ENCODE assay signal across 22 mouse cellular contexts in the genomic region with DNA sequence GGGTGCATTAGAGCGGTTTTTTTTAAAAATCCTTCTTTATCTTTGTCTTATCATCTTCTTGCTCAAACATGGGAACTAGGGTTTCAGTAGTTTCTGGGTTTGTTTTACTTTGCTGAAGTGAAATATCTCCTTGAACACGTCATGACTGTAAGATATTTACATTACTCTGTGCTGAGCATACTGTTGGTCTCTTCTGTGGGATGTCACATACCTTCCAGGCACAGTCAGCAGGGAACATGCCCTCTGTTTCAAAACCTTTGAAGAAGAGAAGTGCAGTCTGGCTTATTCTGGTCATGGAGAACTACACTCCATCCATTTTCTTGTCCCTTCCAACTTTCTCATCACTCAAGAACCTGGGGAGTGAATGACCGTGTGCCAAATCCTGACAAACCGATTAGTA.
DNase-seq lines count a peak whose midpoint lies in the region; ATAC-seq and TF ChIP-seq lines count a peak whose summit lies in the region.
"Had no signal": no experiment of that assay in that cellular context is flagged by ENCODE, and none has a peak within 500 bp of the region (broad histone marks: within the 10 kb centered on the region; RNA-seq: fewer than 3 reads in every experiment).

No protein-coding gene starts in this region.

- no peaks in the 10 kb centered on the region for H3K36me3 ChIP-seq in midbrain, embryonic 11.5 days (ENCODE audit: control insufficient read depth, insufficient read depth, low read length)
- H3K36me3 ChIP-seq in midbrain, embryonic 14.5 days (ENCODE audit: control insufficient read depth, insufficient read depth, low read length): no peaks in the 10 kb centered on the region
- H3K36me3 ChIP-seq: embryonic facial prominence, embryonic 13.5 days; embryonic facial prominence, embryonic 15.5 days; forebrain, embryonic 15.5 days had no signal

- no peak overlapping the region for H3K4me3 ChIP-seq in midbrain, embryonic 11.5 days (ENCODE audit: low read depth, low read length)
- no peak overlapping the region for H3K4me3 ChIP-seq in midbrain, embryonic 14.5 days (replicated peaks; ENCODE audit: low read depth, low read length)
- H3K4me3 ChIP-seq in embryonic fibroblast, embryonic 13.5 days (ENCODE audit: insufficient read depth, low read length): no peak overlapping the region
- H3K4me3 ChIP-seq: embryonic facial prominence, embryonic 13.5 days; embryonic facial prominence, embryonic 15.5 days; forebrain, embryonic 13.5 days; forebrain, embryonic 15.5 days had no signal

- 89% methylated on average over 4 of the region's 4 CpGs for WGBS in midbrain, embryonic 11.5 days
- 91% methylated on average over 4 of the region's 4 CpGs for WGBS in midbrain, embryonic 14.5 days

- no peak for ATAC-seq in midbrain, embryonic 11.5 days (ENCODE audit: low FRiP score)
- ATAC-seq in midbrain, embryonic 14.5 days (ENCODE audit: low FRiP score, low TSS enrichment): no peak
- ATAC-seq: activated CD4-positive, CD25-positive, alpha-beta regulatory T cell, adult 4 months; forebrain, embryonic 13.5 days; forebrain, embryonic 15.5 days; forebrain, postnatal 0 days; Patski had no signal

- no peak for TF ChIP-seq POLR2A in embryonic fibroblast, embryonic 13.5 days (IDR thresholded peaks at IDR 0.05; ENCODE audit: low read depth, low read length)

- peak; percentile 72 for DNase-seq in midbrain, embryonic 11.5 days (ENCODE audit: low spot score, missing footprints)
- no peak for DNase-seq in midbrain, embryonic 14.5 days
- peak; percentile 64 for DNase-seq in 3T3-L1 (ENCODE audit: low read depth, low spot score)
- no peak for DNase-seq in ovary, postnatal 10 days (ENCODE audit: low spot score)
- DNase-seq in yolk sac, embryonic 10.5 days (ENCODE audit: low spot score): no peak
- DNase-seq: adrenal gland, postnatal 10 days; adrenal gland, postnatal 25 days; cerebellum, adult 11 months; cerebellum, adult 18-20 months; cerebellum, adult 8-10 months; cerebellum, adult 9-11 months; cerebellum, postnatal 14 days; cerebellum, postnatal 36 days; embryo, embryonic 11 days; forebrain, postnatal 0 days had no signal

- H3K9ac ChIP-seq in midbrain, embryonic 11.5 days (ENCODE audit: low read length): no peak overlapping the region
- no peak overlapping the region for H3K9ac ChIP-seq in midbrain, embryonic 14.5 days (replicated peaks; ENCODE audit: low read length)
- H3K9ac ChIP-seq: embryonic facial prominence, embryonic 13.5 days; embryonic facial prominence, embryonic 15.5 days; forebrain, embryonic 13.5 days; forebrain, embryonic 15.5 days; forebrain, postnatal 0 days had no signal

- H3K27me3 ChIP-seq in midbrain, embryonic 11.5 days (ENCODE audit: control insufficient read depth, insufficient read depth, low read length): no peaks in the 10 kb centered on the region
- H3K27me3 ChIP-seq in midbrain, embryonic 14.5 days (ENCODE audit: control insufficient read depth, insufficient read depth, low read length): no peaks in the 10 kb centered on the region
- H3K27me3 ChIP-seq: embryonic facial prominence, embryonic 13.5 days; embryonic facial prominence, embryonic 15.5 days; forebrain, embryonic 13.5 days; forebrain, embryonic 15.5 days; Patski had no signal

- no peaks in the 10 kb centered on the region for H3K9me3 ChIP-seq in midbrain, embryonic 11.5 days (ENCODE audit: control insufficient read depth, low read length)
- H3K9me3 ChIP-seq in midbrain, embryonic 14.5 days (ENCODE audit: control insufficient read depth, low read length): no peaks in the 10 kb centered on the region
- H3K9me3 ChIP-seq: embryonic facial prominence, embryonic 13.5 days; embryonic facial prominence, embryonic 15.5 days; forebrain, embryonic 13.5 days; forebrain, embryonic 15.5 days had no signal

- H3K4me1 ChIP-seq in midbrain, embryonic 11.5 days (ENCODE audit: control insufficient read depth, insufficient read depth, low read length): no peaks in the 10 kb centered on the region
- no peaks in the 10 kb centered on the region for H3K4me1 ChIP-seq in midbrain, embryonic 14.5 days (ENCODE audit: control insufficient read depth, insufficient read depth, low read length)
- peaks cover 4% of the 10 kb centered on the region for H3K4me1 ChIP-seq in embryonic fibroblast, embryonic 13.5 days (ENCODE audit: control insufficient read depth, insufficient read depth, low read length)
- H3K4me1 ChIP-seq: embryonic facial prominence, embryonic 13.5 days; embryonic facial prominence, embryonic 15.5 days; forebrain, embryonic 13.5 days; forebrain, embryonic 15.5 days had no signal

- TF ChIP-seq CTCF in embryonic fibroblast, embryonic 13.5 days (IDR thresholded peaks at IDR 0.05; ENCODE audit: borderline replicate concordance, insufficient read depth, low read length): no peak

- H3K27ac ChIP-seq in midbrain, embryonic 11.5 days (ENCODE audit: low read depth, low read length): no peak overlapping the region
- H3K27ac ChIP-seq in midbrain, embryonic 14.5 days (replicated peaks; ENCODE audit: low read depth, low read length): no peak overlapping the region
- H3K27ac ChIP-seq in embryonic fibroblast, embryonic 13.5 days (ENCODE audit: insufficient read depth, low read length): peak overlapping the region; percentile 77
- H3K27ac ChIP-seq: embryonic facial prominence, embryonic 13.5 days; embryonic facial prominence, embryonic 15.5 days; forebrain, embryonic 13.5 days; forebrain, embryonic 15.5 days had no signal

- no peak overlapping the region for H3K4me2 ChIP-seq in midbrain, embryonic 11.5 days
- H3K4me2 ChIP-seq in midbrain, embryonic 14.5 days (ENCODE audit: low read length): no peak overlapping the region
- H3K4me2 ChIP-seq: embryonic facial prominence, embryonic 13.5 days; embryonic facial prominence, embryonic 15.5 days; forebrain, embryonic 13.5 days; forebrain, embryonic 15.5 days had no signal

Comparison
In these comparisons a context has a peak if more than half of its experiments do, and no peak if none do; other contexts are left out.
1. DNase-seq: peak in midbrain, embryonic 11.5 days (single experiment) and 3T3-L1 (single experiment); none in midbrain, embryonic 14.5 days (single experiment), ovary, postnatal 10 days (single experiment) and yolk sac, embryonic 10.5 days (single experiment).